ENCODE assay signal across 20 mouse cellular contexts in the genomic region with DNA sequence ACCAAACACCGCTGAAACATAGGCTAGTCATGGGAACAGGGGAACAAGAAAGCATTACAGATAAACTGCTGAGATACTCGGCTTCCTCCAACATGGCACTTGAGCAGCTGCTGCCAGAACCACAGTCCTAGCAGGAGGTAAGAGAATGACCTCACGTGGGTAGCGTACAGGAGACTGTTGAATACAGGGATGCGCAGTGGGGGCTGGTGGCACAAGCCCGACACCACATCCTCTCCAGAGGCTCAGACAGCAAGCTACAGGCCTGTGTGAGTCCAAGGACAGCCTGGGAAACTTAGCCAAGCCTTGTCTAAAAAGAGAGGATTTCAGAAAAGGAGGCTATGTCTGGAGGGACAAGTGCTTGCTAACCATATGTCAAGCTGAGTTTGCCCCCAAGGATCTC. TPM values are rescaled to one million over a fixed set of nuclear protein-coding genes. Genes with fewer than 3 reads are reported as not detected.
DNase-seq lines count a peak whose midpoint lies in the region; ATAC-seq and TF ChIP-seq lines count a peak whose summit lies in the region.
"Had no signal": no experiment of that assay in that cellular context is flagged by ENCODE, and none has a peak within 500 bp of the region (broad histone marks: within the 10 kb centered on the region; RNA-seq: fewer than 3 reads in every experiment).

No protein-coding gene starts in this region.

- no peak overlapping the region for H3K4me2 ChIP-seq in hindbrain, embryonic 15.5 days
- H3K4me2 ChIP-seq: embryonic facial prominence, embryonic 12.5 days; forebrain, embryonic 13.5 days; heart, embryonic 12.5 days; liver, embryonic 11.5 days; lung, embryonic 14.5 days; midbrain, embryonic 11.5 days had no signal

- 93% methylated on average over 6 of the region's 6 CpGs for WGBS in hindbrain, embryonic 15.5 days
- WGBS in hindbrain, embryonic 10.5 days = 95% methylated on average over 6 of the region's 6 CpGs
- 87% methylated on average over 6 of the region's 6 CpGs for WGBS in thymus, adult 2 months
- whole genome bisulfite sequencing in small intestine, adult 2 months = 97% methylated on average over 6 of the region's 6 CpGs

- no peak for DNase-seq in hindbrain, embryonic 10.5 days (ENCODE audit: low spot score)
- DNase-seq in thymus, adult 2 months = peak; percentile 16
- DNase-seq in thymus, postnatal 4 days = no peak
- peak; percentile 64 for DNase-seq in T-cell, adult 2 months (ENCODE audit: low spot score)
- DNase-seq in ovary, adult 18-20 months (ENCODE audit: low spot score) = no peak
- DNase-seq: adrenal gland, adult 8-10 months; cerebellum, adult 9-11 months; heart, postnatal 14 days; kidney, postnatal 36 days; lung, embryonic 14.5 days; retina, postnatal 1 day had no signal

- H3K9ac ChIP-seq in hindbrain, embryonic 15.5 days = no peak overlapping the region
- H3K9ac ChIP-seq: embryonic facial prominence, embryonic 12.5 days; forebrain, embryonic 13.5 days; heart, embryonic 12.5 days; lung, embryonic 14.5 days had no signal

- no peak overlapping the region for H3K4me3 ChIP-seq in hindbrain, embryonic 15.5 days
- no peak overlapping the region for H3K4me3 ChIP-seq in hindbrain, embryonic 10.5 days
- no peak overlapping the region for H3K4me3 ChIP-seq in thymus, adult 2 months (ENCODE audit: control insufficient read depth, insufficient read depth, low read length)
- no peak overlapping the region for H3K4me3 ChIP-seq in small intestine, adult 2 months (ENCODE audit: low read depth, low read length)
- H3K4me3 ChIP-seq: embryonic facial prominence, embryonic 12.5 days; erythroblast, embryonic 14.5 days; forebrain, embryonic 13.5 days; heart, embryonic 12.5 days had no signal

- H3K27me3 ChIP-seq in hindbrain, embryonic 15.5 days = no peaks in the 10 kb centered on the region
- H3K27me3 ChIP-seq in hindbrain, embryonic 10.5 days (ENCODE audit: insufficient read depth, poor library complexity, severe bottlenecking) = no peaks in the 10 kb centered on the region
- H3K27me3 ChIP-seq in thymus, adult 2 months (ENCODE audit: control insufficient read depth, insufficient read depth, low read length) = no peaks in the 10 kb centered on the region
- H3K27me3 ChIP-seq in small intestine, adult 2 months (ENCODE audit: control insufficient read depth, insufficient read depth, low read length) = no peaks in the 10 kb centered on the region
- H3K27me3 ChIP-seq: embryonic facial prominence, embryonic 12.5 days; forebrain, embryonic 13.5 days; heart, embryonic 12.5 days had no signal

- no peak overlapping the region; the same call in 1 of the 2 replicates for H3K27ac ChIP-seq in hindbrain, embryonic 15.5 days (replicated peaks)
- no peak overlapping the region for H3K27ac ChIP-seq in hindbrain, embryonic 10.5 days
- peak overlapping the region; percentile 75 for H3K27ac ChIP-seq in thymus, adult 2 months (ENCODE audit: control insufficient read depth, insufficient read depth, low read length)
- H3K27ac ChIP-seq in small intestine, adult 2 months (ENCODE audit: insufficient read depth, low read depth, low read length) = peak overlapping the region; percentile 36; the same call in 1 of the 2 replicates
- H3K27ac ChIP-seq: embryonic facial prominence, embryonic 12.5 days had no signal

- TF ChIP-seq POLR2A in thymus, adult 2 months (IDR thresholded peaks at IDR 0.05; ENCODE audit: control insufficient read depth, extremely low read depth, insufficient read depth, low read length, poor library complexity) = no peak
- no peak for TF ChIP-seq POLR2A in small intestine, adult 2 months (IDR thresholded peaks at IDR 0.05; ENCODE audit: low read depth, low read length)

- ATAC-seq in hindbrain, embryonic 15.5 days (ENCODE audit: low FRiP score, low read depth) = 0 out of 2 replicates have a peak, but pooled peaks have one; percentile 31
- ATAC-seq: forebrain, embryonic 13.5 days; intestine, embryonic 16.5 days had no signal

- TF ChIP-seq CTCF in thymus, adult 2 months (IDR thresholded peaks at IDR 0.05; ENCODE audit: borderline replicate concordance, control insufficient read depth, extremely low read depth, insufficient read depth, low read length, poor library complexity) = no peak
- TF ChIP-seq CTCF in small intestine, adult 2 months (IDR thresholded peaks at IDR 0.05; ENCODE audit: extremely low read depth, insufficient read length, insufficient replicate concordance, low read depth, low read length) = no peak

- no peaks in the 10 kb centered on the region for H3K9me3 ChIP-seq in hindbrain, embryonic 15.5 days
- no peaks in the 10 kb centered on the region for H3K9me3 ChIP-seq in hindbrain, embryonic 10.5 days
- H3K9me3 ChIP-seq: embryonic facial prominence, embryonic 12.5 days; forebrain, embryonic 13.5 days; heart, embryonic 12.5 days had no signal

- H3K36me3 ChIP-seq in hindbrain, embryonic 15.5 days = no peaks in the 10 kb centered on the region
- peaks cover 100% of the 10 kb centered on the region for H3K36me3 ChIP-seq in hindbrain, embryonic 10.5 days
- H3K36me3 ChIP-seq in thymus, adult 2 months (ENCODE audit: control insufficient read depth, insufficient read depth, low read length) = peaks cover 68% of the 10 kb centered on the region
- H3K36me3 ChIP-seq in small intestine, adult 2 months (ENCODE audit: control insufficient read depth, insufficient read depth, low read length) = peaks cover 12% of the 10 kb centered on the region; the same call in 1 of the 2 replicates

- H3K4me1 ChIP-seq in hindbrain, embryonic 15.5 days (replicated peaks) = 0 out of 2 replicates have a peak, but pooled peaks cover 6% of the 10 kb centered on the region
- H3K4me1 ChIP-seq in hindbrain, embryonic 10.5 days (replicated peaks) = no peaks in the 10 kb centered on the region
- 0 out of 2 replicates have a peak, but pooled peaks cover 5% of the 10 kb centered on the region for H3K4me1 ChIP-seq in thymus, adult 2 months (replicated peaks; ENCODE audit: control insufficient read depth, insufficient read depth, low read length)
- H3K4me1 ChIP-seq in small intestine, adult 2 months (ENCODE audit: control insufficient read depth, insufficient read depth, insufficient read length, low read length) = no peaks in the 10 kb centered on the region
- H3K4me1 ChIP-seq: embryonic facial prominence, embryonic 12.5 days; forebrain, embryonic 13.5 days; heart, embryonic 12.5 days had no signal

RNA-seq across cellular contexts. Expression of gene Dlgap5, which starts 23.2 kb away (rescaled TPM):
- polyA plus RNA-seq in hindbrain, embryonic 15.5 days (2015; fragmentation: Nextera tagmentation; extraction: Ambion mirVana) = 8.4 and 10.0 TPM in 2 replicates
- polyA plus RNA-seq in hindbrain, embryonic 10.5 days (2016; fragmentation: Nextera tagmentation; extraction: Ambion mirVana) = 56.6 and 76.9 TPM in 2 replicates
- 15.5 and 21.6 TPM in 2 replicates for polyA plus RNA-seq in thymus, adult 2 months (2012; rRNA removed)
- 0.42 and 2.5 TPM in 2 replicates for polyA plus RNA-seq in small intestine, adult 2 months (2012; rRNA removed)

RNA-seq across cellular contexts. Expression of gene Lgals3, which starts 27.5 kb away (rescaled TPM):
- 2.9 and 7.0 TPM in 2 replicates for polyA plus RNA-seq in hindbrain, embryonic 15.5 days (2015; fragmentation: Nextera tagmentation; extraction: Ambion mirVana)
- polyA plus RNA-seq in hindbrain, embryonic 10.5 days (2016; fragmentation: Nextera tagmentation; extraction: Ambion mirVana) = 0.43 and 0.91 TPM in 2 replicates
- 95.3 and 143 TPM in 2 replicates for polyA plus RNA-seq in thymus, adult 2 months (2012; rRNA removed)
- polyA plus RNA-seq in small intestine, adult 2 months (2012; rRNA removed) = 379 and 1,527 TPM in 2 replicates

RNA-seq across cellular contexts. Expression of gene Fbxo34, which starts 55.2 kb away (rescaled TPM):
- polyA plus RNA-seq in hindbrain, embryonic 15.5 days (2015; fragmentation: Nextera tagmentation; extraction: Ambion mirVana) = 29.1 and 31.4 TPM in 2 replicates
- 19.8 and 24.6 TPM in 2 replicates for polyA plus RNA-seq in hindbrain, embryonic 10.5 days (2016; fragmentation: Nextera tagmentation; extraction: Ambion mirVana)
- 17.6 and 18.1 TPM in 2 replicates for polyA plus RNA-seq in thymus, adult 2 months (2012; rRNA removed)
- polyA plus RNA-seq in small intestine, adult 2 months (2012; rRNA removed) = 11.7 and 33.1 TPM in 2 replicates

Comparison
In these comparisons a context has a peak if more than half of its experiments do, and no peak if none do; other contexts are left out.
1. DNase-seq: peak in thymus, adult 2 months (single experiment) and T-cell, adult 2 months (single experiment); none in hindbrain, embryonic 10.5 days (single experiment), thymus, postnatal 4 days (single experiment) and ovary, adult 18-20 months (single experiment).
2. H3K27ac ChIP-seq: peak in thymus, adult 2 months (single experiment) and small intestine, adult 2 months (single experiment); none in hindbrain, embryonic 15.5 days (single experiment) and hindbrain, embryonic 10.5 days (single experiment).
3. RNA of gene Lgals3, which starts 27.5 kb away (polyA plus RNA-seq): 379 to 1,527 TPM in small intestine, adult 2 months and 95.3 to 143 TPM in thymus, adult 2 months; 2.9 to 7.0 TPM in hindbrain, embryonic 15.5 days and 0.43 to 0.91 TPM in hindbrain, embryonic 10.5 days; every median in the first group is over 10 times any median in the second.